Mouse (Mus musculus): Measurements from ENCODE around the gene Tmem80. TPM values are rescaled to one million over a fixed set of nuclear protein-coding genes. Genes with fewer than 3 reads are reported as not detected.

Gene Tmem80
- polyA plus RNA-seq (2017; shearing (Covaris generic)) = 10 to 100 TPM; 28.5 to 52.5 TPM

DNA sequence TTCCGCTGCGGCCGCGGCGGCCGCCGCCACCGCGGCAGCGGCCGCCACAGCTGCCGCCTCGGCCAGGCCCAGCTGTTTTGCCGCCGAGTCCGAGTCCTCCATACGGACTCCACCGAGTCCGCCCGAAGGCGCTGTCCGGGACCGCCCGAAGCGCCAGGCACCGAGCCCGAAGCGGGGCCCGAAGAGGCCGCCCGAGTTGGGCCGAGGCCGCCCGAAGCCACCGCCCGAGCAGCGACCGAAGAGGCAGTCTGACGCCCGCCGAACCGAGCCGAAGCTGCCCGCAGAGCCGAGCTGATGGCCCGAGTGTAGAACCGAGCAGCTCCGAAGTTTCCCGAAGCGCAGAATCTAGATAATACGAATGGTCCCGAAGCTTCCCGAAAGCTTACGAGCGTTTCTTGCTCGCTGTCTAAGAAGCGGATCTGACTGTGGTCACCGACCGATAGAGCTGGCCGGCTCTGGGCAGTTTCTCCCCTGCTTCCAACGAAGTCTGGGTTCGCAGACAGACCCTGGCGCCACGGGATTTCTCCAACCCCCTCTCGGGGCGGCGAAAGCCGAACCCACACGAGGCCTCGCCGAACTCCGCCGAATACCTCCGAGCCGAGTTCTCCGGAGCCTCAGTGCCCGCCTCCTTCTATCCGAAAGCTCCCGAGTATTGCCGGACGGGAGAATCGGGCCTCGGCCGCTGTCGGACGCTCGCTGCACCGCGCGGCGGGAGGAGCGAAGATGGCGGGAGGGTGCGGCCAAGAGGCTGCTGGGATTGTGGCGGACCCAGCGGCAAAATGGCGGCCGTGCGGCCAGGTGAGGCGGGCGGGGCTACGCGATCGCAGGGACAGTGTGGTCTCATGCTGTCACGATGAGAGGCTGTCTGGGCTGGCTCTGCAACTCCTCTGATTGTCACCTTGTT lies at the start of gene Tmem80, which contains the start of gene Deaf1:
Gene Tmem80, plus strand, starts transcription at position 271 of the 904 bp plus-strand sequence.
Gene Deaf1, minus strand, starts transcription at position 222 of the 904 bp plus-strand sequence.
- peak; percentile 89 for ATAC-seq

DNA sequence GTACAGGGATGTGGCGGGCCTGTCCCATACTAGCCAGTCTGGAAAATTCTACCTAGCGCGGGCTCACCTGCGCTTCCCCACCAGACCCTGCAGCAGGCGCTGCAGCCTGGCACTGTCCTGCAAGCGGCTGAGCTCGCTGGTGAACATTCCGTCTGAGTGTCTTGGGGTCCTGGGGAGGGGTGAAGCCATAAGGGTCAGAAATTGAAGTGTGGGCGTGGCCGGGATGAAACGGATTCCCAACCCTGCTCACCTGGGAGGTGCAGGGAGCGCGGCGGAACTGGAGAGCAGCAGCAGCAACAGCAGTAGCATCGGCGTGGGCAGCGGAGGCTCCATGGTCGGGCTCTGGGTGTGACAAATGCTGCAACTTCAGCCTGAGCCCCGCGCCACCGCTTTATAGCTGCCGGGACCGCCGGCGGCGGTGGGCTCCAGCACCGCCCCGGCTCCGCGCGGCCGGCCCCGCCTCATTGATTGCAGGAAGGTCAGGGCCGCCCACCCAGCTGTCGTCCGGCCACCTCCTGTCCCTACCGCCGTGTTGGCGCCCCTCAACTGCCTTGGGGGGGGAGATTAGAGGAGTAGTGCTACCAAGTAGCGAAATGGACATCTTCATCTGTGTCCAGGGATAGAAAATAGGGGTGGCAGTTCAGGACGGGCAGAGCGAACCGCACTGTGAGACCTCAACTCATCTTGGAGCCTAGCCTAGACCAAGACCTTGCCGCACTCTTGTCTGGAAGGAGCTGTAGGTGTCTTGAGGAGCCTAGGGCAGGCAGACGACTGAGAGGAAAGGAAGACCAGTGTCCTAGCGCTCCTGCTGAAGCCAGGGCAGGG lies 48.6 kb upstream of the Tmem80 start, which contains the start of gene Sct:
Gene Sct, minus strand, starts transcription at position 368 of the 825 bp plus-strand sequence.
- ATAC-seq = no peak

DNA sequence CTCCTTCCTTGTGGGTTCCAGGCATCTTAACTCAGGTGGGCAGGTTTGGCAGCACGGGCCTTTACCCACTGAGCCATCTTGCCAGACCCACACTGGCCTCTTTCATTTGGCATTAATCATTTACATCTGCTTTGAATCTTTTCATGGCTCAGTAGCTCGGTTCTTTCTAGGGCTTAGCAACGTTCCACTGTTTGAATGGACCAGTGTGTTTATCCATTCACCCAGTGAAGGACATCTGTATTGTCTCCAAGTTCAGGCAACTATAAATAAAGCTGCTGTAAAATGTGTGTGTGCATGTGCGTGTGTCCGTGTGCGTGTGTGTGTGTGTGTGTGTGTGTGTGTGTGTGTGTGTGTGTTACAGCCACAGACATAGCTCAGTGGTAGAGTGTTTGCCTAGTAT lies 46.1 kb upstream of the Tmem80 start:
- no peak for ATAC-seq

- ATAC-seq = no peak
These were observed 44.8 kb upstream of the Tmem80 start for GRCm38 (mm10) chr7:141282756-141283155.

DNA sequence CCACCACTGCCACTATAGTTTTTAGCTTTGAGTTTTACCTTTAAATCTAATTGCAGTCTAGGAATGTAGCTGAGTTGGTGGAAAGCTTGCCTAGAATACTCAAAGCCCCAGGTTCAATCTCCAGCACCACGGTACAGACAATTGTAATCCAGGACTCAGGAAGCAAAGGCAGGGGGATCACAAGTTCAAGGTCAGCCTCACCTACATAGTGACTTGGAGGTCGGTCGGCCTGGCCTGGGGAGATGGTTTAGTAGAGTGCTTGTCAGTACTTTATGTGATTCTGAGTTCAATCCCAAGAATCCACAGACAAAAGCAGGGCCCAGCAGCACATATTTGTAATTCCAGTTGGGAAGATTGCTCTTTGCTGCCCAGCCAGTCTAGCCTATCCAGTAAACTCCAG lies 39.5 kb upstream of the Tmem80 start:
- no peak for ATAC-seq

- no peak for ATAC-seq
These were observed 35.5 kb upstream of the Tmem80 start, which contains the start of gene Drd4 for GRCm38 (mm10) chr7:141291921-141292582. Gene Drd4, plus strand, starts transcription at chr7:141292006.

- ATAC-seq = no peak
These were observed 34.8 kb upstream of the Tmem80 start for GRCm38 (mm10) chr7:141292583-141293388.

- no peak for ATAC-seq
These were observed 33.6 kb upstream of the Tmem80 start for GRCm38 (mm10) chr7:141293852-141294471.

GRCm38 (mm10) chr7:141294479-141294878 lies 33.1 kb upstream of the Tmem80 start:
- no peak for ATAC-seq

DNA sequence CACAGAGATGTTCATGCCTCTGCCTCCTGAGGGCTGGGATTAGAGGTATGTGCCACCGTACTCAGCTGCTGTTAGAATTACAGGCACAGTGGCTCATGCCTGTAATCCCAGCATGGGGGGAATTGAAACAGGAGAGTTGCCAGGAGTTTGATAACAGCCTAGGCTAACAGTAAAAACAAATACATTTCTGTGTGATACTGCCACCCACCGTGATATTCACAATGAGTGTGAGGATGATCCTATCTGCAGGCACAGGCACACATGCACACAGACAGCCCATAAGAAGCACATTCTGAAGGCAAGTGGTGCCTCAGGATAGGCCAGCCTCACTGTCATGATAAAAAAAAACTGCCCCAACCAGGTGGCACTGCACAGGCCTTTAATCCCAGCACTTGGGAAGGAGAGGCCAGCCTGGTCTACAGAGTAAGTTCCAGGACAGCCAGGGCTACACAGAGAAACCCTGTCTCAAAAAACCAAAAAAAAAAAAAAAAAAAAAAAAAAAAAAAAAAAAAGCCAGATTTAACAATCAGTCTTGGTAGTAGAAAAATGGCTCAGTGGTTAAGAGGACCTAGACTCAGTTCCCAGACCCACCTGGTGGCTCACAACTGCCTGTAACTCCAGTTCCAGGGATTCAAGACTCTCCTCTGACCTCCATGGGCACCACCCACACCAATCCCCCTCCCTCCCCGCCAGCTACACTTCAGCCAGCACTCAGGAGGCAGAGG lies 29.5 kb upstream of the Tmem80 start:
- ATAC-seq = no peak

GRCm38 (mm10) chr7:141299175-141299574 lies 28.4 kb upstream of the Tmem80 start:
- ATAC-seq = no peak

DNA sequence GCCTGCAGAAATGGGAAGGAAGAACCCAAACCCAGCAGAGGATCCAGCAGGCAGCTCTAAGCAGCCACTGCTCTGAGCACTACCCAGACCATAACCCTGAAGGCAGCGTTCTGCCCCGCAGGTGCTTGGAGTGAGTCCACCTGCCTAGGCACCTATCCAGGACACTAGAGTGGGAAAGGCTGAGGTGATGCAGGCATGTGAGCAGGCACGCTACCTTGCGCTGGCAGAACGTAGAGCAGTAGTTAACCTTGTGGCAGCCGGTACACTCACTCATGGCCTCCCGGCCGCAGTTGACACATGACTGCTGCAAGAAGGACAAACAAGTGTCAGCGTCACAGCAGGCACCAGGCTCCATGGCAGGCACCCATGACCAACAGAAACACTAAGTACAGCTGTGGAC lies 26.2 kb upstream of the Tmem80 start:
- no peak for ATAC-seq

DNA sequence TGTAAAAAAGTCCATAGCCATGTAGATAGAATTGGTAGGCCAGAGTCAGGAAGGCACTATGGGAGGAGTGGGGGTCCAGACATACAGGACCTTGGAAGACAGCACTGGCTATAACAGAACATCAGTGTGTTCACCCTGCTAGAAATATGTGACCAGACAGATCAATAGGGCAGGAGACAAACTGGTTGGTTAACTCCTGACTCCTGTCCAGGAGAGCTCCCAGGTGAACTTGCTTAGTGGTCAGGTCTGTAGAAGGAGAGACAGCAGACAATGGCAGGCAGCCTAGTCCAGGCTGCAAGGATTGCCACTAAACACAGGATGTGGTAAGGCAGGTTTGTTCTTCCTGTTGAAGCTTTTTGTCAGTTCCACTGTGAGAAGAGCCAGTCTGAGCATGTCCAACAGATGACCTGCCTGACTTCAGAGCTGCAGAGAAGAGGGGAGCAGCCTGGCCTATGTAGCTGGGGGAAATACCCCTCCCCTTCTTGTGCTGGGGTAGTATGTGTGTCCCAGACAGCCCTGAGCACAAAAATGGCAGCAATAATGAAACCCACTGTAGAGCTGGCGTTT lies 24.8 kb upstream of the Tmem80 start:
- peak; percentile 93 for ATAC-seq

DNA sequence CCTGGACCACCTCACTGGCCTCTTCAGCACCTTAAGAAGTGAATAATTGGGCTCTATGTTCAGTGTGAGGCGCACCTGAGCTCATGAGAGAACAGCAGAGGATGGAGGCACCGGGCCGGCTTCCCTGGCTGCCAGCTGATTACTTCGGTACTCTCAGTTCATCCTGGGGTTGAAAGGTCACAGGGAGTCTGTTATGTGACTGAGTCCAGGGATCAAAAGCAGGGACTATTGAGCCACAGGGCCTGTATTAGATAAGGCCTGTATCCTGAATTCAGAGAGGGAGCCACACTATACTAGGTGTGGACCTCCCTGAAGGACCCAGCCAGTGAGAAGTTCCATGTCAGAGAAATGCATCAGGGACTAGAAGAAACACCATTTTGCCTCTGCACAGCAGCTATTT lies 23.0 kb upstream of the Tmem80 start:
- no peak for ATAC-seq

- no peak for ATAC-seq
These were observed 13.1 kb upstream of the Tmem80 start for GRCm38 (mm10) chr7:141314416-141314815.

GRCm38 (mm10) chr7:141315076-141315475 lies 12.5 kb upstream of the Tmem80 start:
- ATAC-seq = no peak

DNA sequence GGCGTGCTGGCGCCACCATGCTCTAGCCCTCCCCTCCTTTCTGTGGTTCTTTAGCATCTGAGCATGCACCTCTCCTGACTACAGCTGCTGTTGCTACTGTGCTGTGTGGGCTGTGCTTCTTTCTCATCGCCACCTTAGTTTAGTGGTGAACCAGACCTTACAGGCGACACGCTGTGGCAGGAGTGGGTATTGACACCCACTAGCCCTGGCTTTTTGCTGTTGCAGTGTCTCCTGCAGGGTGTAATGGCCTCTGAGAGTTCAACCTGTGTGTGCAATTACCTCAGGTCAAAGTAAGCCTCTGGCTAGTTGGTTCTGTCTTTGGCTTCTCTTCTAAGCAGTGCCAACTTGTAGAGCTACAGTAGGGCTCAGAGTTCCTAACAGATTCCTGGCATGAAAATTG lies 11.6 kb upstream of the Tmem80 start:
- ATAC-seq = peak; percentile 95

GRCm38 (mm10) chr7:141317619-141318132 lies 9.9 kb upstream of the Tmem80 start:
- ATAC-seq = no peak

DNA sequence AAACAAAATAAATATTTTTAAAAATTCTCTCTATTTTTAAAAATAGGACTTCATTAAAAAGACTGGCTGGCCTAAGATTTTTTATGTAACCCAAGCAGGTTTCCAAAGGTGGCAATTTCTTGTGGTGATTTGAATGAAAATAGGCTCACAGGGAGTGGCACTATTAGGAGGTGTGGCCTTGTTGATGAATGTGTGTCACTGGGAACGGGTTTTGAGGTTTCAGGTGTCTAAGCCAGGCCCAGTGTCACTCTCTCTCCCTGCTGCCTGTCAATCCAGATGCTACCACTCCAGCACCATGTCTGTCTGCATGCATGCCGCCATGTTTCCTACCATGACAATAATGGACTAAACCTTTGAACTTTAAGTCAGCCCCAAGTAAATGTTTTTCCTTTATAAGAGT lies 8.1 kb upstream of the Tmem80 start:
- no peak for ATAC-seq

GRCm38 (mm10) chr7:141324686-141325085 lies 2.9 kb upstream of the Tmem80 start:
- no peak for ATAC-seq
